Mouse (Mus musculus) limb, embryonic 14.5 days (tissue): ENCODE results near the gene Slc51a. TPM values are rescaled to one million over a fixed set of nuclear protein-coding genes. Genes with fewer than 3 reads are reported as not detected.

Experiments used
- ATAC-seq: fragments of 200-750 bp; cut with Nextera tagmentation; 2 replicates; pipeline ENCODE4 v1.8.0; 2017; ENCODE audit warnings: low read depth, moderate number of reproducible peaks, moderate TSS enrichment; ENCODE audit not compliant: low FRiP score
- DNase-seq: peaks from one replicate; pipeline ENCODE4 v3.0.0-alpha.2; 2015; ENCODE audit warnings: low spot score
- H3K27ac ChIP-seq: fragments of 300-500 bp; sonication (generic); replicated peaks from 2 replicates; pipeline ENCODE4 v1.5.1; 2014; ENCODE audit warnings: low read depth, mild to moderate bottlenecking, low read length, moderate library complexity, mixed read lengths
- H3K27me3 ChIP-seq: fragments of 300-500 bp; sonication (generic); 2 replicates; pipeline ENCODE4 v1.6.1; 2014; ENCODE audit warnings: low read length, mixed read lengths; ENCODE audit not compliant: control insufficient read depth, insufficient read depth
- H3K36me3 ChIP-seq: fragments of 300-500 bp; sonication (generic); 2 replicates; pipeline ENCODE4 v1.6.1; 2014; ENCODE audit warnings: mild to moderate bottlenecking, low read length, moderate library complexity, mixed read lengths; ENCODE audit not compliant: control insufficient read depth, insufficient read depth
- H3K4me1 ChIP-seq: fragments of 300-500 bp; sonication (generic); 2 replicates; pipeline ENCODE4 v1.6.1; 2014; ENCODE audit warnings: antibody characterized with exemption, low read length, mixed read lengths; ENCODE audit not compliant: control insufficient read depth, insufficient read depth
- H3K4me2 ChIP-seq: fragments of 300-500 bp; sonication (generic); replicated peaks from 2 replicates; pipeline ENCODE4 v1.6.1; 2014; ENCODE audit warnings: low read depth, mild to moderate bottlenecking, low read length, moderate library complexity; ENCODE audit not compliant: severe bottlenecking
- H3K4me3 ChIP-seq: fragments of 300-500 bp; sonication (generic); replicated peaks from 2 replicates; pipeline ENCODE4 v1.5.1; 2014; ENCODE audit warnings: low read length
- H3K9ac ChIP-seq: fragments of 300-500 bp; sonication (generic); 2 replicates; pipeline ENCODE4 v1.6.1; 2014; ENCODE audit warnings: mild to moderate bottlenecking, low read depth, low read length, moderate library complexity; ENCODE audit not compliant: severe bottlenecking
- H3K9me3 ChIP-seq: fragments of 300-500 bp; sonication (generic); 2 replicates; pipeline ENCODE4 v1.6.1; 2016; ENCODE audit warnings: low read length; ENCODE audit not compliant: control insufficient read depth
- POLR2A ChIP-seq: fragments of 200-500 bp; IDR thresholded peaks from 2 replicates; pipeline ENCODE4 v1.8.0; 2012; ENCODE audit warnings: inconsistent platforms, mild to moderate bottlenecking, moderate library complexity, borderline replicate concordance; ENCODE audit not compliant: insufficient read depth, insufficient read length; ENCODE audit errors: extremely low read depth
- WGBS: fragments of 180-500 bp; shearing (Covaris S2); extraction: QIAGEN DNeasy Blood & Tissue Kit; methylation state at CpG from one replicate; pipeline ENCODE4 v1.1.7; 2014; 5-methylcytosine and 5-hydroxymethylcytosine counted together
- polyA plus RNA-seq, 2 experiments: library from polyadenylated mRNA; depleted of rRNA in 1 of 2; stranded (reverse) in 1 of 2; unstranded in 1 of 2; fragments of >200 nt; fragmentation: Nextera tagmentation in 1 of 2; extraction: Ambion mirVana in 1 of 2; gene quantifications; 2 replicates each; pipeline versions ENCODE4 v1.2.1 to v1.2.3; 2012 to 2014

Slc51a gene
- polyA plus RNA-seq, 2 experiments, result 0.10 to 0.30 TPM

- Histone ChIP-seq H3K27ac (no peak overlapping the region), H3K4me1 (no peaks in the 10 kb centered on the region), H3K9ac (no peak overlapping the region), H3K4me2 (no peak overlapping the region), H3K27me3 (no peaks in the 10 kb centered on the region), H3K36me3 (no peaks in the 10 kb centered on the region), H3K4me3 (no peak overlapping the region), H3K9me3 (no peaks in the 10 kb centered on the region)
- no peak for ATAC-seq
- DNase-seq, result no peak
- WGBS, result 59% methylated on average over 6 of the region's 6 CpGs
- no peak for TF ChIP-seq POLR2A
Measured at GRCm38 (mm10) chr16:32486046-32486445, 1.6 kb downstream of the Slc51a start.

GRCm38 (mm10) chr16:32485209-32485608 lies 2.5 kb downstream of the Slc51a start:
- Histone ChIP-seq H3K27ac (no peak overlapping the region), H3K27me3 (no peaks in the 10 kb centered on the region), H3K4me2 (no peak overlapping the region), H3K4me1 (no peaks in the 10 kb centered on the region), H3K4me3 (no peak overlapping the region), H3K36me3 (no peaks in the 10 kb centered on the region), H3K9me3 (no peaks in the 10 kb centered on the region), H3K9ac (no peak overlapping the region)
- ATAC-seq (no peak), DNase-seq (no peak)
- WGBS, result 64% methylated on average over 2 of the region's 2 CpGs
- no peak for TF ChIP-seq POLR2A

- 36% methylated on average over 7 of the region's 7 CpGs for WGBS
- ATAC-seq, result no peak
Measured at GRCm38 (mm10) chr16:32484431-32484871, 3.2 kb downstream of the Slc51a start.

GRCm38 (mm10) chr16:32479415-32479814 lies 8.3 kb downstream of the Slc51a start:
- H3K27ac ChIP-seq, result no peak overlapping the region
- TF ChIP-seq POLR2A, result no peak
- ATAC-seq (no peak), DNase-seq (no peak)
- 81% methylated on average over 2 of the region's 2 CpGs for WGBS
- no peaks in the 10 kb centered on the region for H3K36me3 ChIP-seq
- no peaks in the 10 kb centered on the region for H3K4me1 ChIP-seq
- no peak overlapping the region for H3K4me3 ChIP-seq
- no peak overlapping the region for H3K4me2 ChIP-seq
- H3K9ac ChIP-seq, result no peak overlapping the region
- no peaks in the 10 kb centered on the region for H3K27me3 ChIP-seq
- H3K9me3 ChIP-seq, result no peaks in the 10 kb centered on the region

More at GRCm38 (mm10) chr16:32484431-32484871, 3.2 kb downstream of the Slc51a start:
- no peak overlapping the region for H3K27ac ChIP-seq
- H3K9ac ChIP-seq, result no peak overlapping the region
- H3K4me3 ChIP-seq, result no peak overlapping the region
- no peaks in the 10 kb centered on the region for H3K36me3 ChIP-seq
- no peak overlapping the region for H3K4me2 ChIP-seq
- no peaks in the 10 kb centered on the region for H3K27me3 ChIP-seq
- no peak for TF ChIP-seq POLR2A
- no peaks in the 10 kb centered on the region for H3K4me1 ChIP-seq
- H3K9me3 ChIP-seq, result no peaks in the 10 kb centered on the region
- DNase-seq, result no peak

GRCm38 (mm10) chr16:32477315-32477714 lies 10.4 kb downstream of the Slc51a start:
- no peak for TF ChIP-seq POLR2A
- ATAC-seq (no peak), DNase-seq (no peak)

GRCm38 (mm10) chr16:32472276-32473015 lies 15.2 kb downstream of the Slc51a start:
- TF ChIP-seq POLR2A, result no peak
- no peak for DNase-seq
- H3K27me3 ChIP-seq, result no peaks in the 10 kb centered on the region
- H3K4me1 ChIP-seq, result no peaks in the 10 kb centered on the region
- no peak overlapping the region for H3K9ac ChIP-seq
- H3K27ac ChIP-seq, result no peak overlapping the region
- no peaks in the 10 kb centered on the region for H3K9me3 ChIP-seq
- 93% methylated on average over 7 of the region's 7 CpGs for WGBS
- H3K36me3 ChIP-seq, result peaks cover 36% of the 10 kb centered on the region
- ATAC-seq, result no peak
- no peak overlapping the region for H3K4me3 ChIP-seq
- no peak overlapping the region for H3K4me2 ChIP-seq

More at GRCm38 (mm10) chr16:32477315-32477714, 10.4 kb downstream of the Slc51a start:
- no peak overlapping the region for H3K4me3 ChIP-seq
- H3K27ac ChIP-seq, result no peak overlapping the region
- no peak overlapping the region for H3K9ac ChIP-seq
- H3K9me3 ChIP-seq, result no peaks in the 10 kb centered on the region
- no peaks in the 10 kb centered on the region for H3K4me1 ChIP-seq
- H3K4me2 ChIP-seq, result no peak overlapping the region
- 81% methylated on average over 6 of the region's 6 CpGs for WGBS
- no peaks in the 10 kb centered on the region for H3K36me3 ChIP-seq
- no peaks in the 10 kb centered on the region for H3K27me3 ChIP-seq
